Mouse (Mus musculus) natural killer cell, adult 2 months (primary cell): ENCODE measurements around the gene Gucd1.
"Not testable (repeated sequence)": the region's sequence is repeated elsewhere in the genome, so short reads cannot be mapped to it uniquely, and the experiment has no call there.

Source experiments
- DNase-seq, 2 experiments: peaks; one replicate each; pipeline ENCODE4 v3.0.0; 2022; ENCODE audit warnings: low spot score in 2 of 2

The Gucd1 gene

DNA sequence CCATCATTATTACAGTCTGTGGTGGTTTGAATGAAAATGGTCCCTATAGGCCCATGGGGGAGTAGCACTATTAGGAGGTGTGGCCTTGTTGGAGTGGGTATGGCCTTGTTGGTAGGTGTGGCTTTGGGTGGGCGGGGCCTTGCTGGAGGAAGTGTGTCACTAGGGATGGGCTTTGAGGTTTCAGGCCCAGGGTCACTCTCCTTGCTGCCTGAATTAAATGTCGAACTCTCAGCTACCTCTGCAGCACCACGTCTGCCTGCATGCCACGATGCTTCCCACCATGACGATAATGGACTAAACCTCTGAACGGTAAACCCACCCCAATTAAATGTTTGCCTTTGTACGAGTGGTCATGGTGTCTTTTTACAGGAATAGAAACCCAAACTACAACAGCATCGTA lies 123.0 kb downstream of the Gucd1 start:
- no peak for DNase-seq

DNA sequence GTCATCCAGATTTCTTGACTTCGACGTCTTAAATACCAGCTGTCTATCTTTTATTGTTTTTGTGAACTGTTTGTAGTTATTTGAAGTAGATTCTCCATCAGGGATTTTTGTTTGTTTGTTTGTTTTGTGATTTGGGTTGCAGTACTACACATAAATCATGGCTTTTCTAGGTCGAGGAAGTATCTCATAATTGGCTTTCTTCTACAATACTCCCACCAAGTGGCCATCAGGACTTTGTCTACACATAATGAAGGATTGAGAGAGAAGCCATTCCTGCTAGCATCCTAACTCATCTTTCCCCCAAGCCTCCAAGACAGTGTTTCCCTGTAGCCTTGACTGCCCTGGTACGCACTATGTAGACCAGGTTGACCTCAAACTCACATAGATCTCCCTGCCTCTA lies 126.9 kb downstream of the Gucd1 start:
- no peak for DNase-seq

DNA sequence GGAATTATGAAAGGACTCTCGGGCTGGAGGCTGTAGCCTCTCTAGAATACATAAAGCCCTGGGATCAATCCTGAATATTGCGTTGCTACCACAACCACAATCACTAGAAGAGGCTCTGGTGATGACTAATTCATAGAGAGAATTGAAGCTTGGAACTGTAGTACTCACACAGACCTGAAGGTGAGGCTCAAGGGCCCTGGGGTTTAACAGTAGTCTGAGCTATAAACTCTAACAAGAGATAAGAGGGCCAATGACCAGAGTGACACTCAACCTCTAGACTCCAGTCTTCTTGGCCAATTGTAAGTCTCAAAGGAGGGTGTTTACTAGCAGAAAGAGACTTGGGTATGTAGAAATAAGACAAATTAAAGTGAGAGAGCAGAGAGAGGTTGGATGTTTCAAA lies 127.6 kb downstream of the Gucd1 start:
- DNase-seq: no peak

DNA sequence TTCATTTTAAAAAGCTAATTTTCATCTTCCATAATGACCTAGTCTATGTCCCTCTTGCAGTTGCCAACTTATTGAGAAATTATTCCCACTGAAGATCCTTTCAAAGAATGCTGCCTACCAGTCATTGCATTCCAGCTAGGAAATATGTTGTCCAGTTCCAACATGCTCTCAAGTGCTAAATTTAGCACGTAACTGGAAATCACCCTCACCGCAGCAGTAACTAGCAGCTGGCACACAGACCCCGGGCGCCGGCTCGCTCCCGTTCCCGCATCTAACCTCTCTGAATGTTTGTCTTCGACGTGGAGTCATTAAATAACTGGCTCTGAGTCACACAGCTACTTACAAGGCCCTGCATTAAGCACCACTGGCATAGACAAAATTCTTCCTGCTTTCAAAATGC lies 139.1 kb downstream of the Gucd1 start:
- no peak for DNase-seq

DNA sequence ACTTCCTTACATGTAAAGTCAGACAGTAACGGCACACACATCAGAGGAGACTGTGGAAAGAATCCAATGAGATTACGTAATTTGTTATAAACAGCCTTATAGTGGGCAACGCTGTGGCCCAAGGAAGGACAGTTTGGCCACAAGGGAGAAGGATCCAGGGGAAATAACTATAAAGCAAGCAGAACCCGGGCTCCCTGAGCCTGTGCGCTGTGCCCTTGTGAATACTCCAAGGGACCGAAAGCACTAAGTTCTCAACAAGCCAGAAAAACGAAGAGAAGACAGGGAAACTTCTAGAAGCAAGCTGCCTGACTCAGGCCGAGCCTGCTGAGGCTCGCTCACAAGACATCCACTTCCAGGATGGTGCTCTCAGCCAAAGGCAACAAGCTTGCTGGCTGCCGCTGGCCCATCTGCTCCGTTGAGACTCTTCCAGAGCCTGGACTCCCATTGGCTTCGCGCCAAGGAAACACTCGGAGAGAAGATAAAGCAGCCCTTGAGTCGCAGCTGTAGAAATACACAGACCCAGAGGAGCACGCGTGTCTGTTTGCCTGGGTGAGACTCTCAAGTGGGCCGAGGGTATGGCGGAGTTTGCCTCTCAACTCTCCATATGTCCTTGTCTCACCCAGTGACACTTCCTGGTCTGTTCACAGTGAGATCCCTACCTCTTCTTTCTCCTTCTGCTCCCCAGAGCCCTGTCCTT lies 144.0 kb downstream of the Gucd1 start:
- not testable (repeated sequence) for DNase-seq

DNA sequence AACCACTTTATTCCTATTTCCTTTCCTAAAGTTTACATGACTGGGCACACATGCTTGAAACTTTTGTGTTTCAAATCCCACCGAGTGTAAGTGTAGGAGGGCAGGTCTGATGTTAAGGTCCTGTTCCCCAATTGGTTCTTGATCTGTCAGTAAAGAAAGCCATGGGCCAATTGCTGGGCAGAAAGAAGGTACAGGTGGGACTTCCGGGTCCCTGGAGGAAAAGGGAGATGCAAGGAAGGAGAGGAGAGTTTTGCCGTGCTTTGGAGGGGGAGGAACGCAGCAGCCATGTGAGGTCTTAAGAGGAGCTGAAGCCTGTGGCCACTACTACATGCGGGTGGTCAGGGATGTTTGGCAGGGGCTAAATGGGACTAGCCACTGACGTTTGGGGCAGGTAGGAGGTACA lies 152.5 kb downstream of the Gucd1 start:
- DNase-seq: peak; percentile 23 to 25

DNA sequence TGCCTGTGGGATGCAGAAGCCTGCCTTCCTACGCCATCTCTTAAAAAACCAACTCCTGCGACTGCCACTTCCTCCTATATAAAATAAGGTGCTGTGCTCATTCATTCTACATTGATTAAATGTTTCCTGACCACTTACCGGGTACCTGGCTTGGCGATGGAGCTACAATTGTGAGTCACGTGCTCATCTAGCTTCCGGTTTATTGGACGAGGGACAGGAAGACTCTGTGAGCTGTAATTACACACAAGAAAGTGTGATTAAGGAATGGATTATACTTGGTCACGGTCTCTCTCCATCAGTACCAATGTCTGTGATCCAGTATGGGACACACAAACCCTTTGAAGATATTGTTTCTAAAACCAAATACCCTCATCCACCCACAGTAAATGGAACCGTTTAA lies 153.0 kb downstream of the Gucd1 start:
- peak in 1 of 2 experiments; percentile 8 for DNase-seq

DNA sequence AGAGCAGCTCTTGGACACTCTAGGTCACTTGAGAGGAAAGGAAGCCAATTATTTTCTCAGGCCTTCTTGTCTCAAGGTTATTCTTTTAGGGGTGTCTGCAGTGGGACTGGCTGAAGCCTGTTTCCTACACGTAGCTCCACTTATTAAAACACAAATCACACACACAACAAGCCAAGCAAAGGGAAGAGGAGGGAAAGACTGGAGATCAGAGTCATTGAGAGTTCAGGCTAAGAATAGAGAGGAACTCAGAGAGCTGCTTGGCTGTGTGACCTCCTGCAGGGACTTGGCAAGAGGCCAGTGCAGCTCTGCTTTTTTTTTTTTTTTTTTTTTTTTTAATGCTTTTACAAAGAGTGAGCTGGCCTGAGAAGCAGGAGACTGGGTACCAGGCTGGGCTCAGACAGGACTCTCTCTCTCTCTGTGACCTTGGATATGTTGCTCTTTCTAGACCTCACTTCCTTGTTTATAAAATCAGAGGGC lies 153.5 kb downstream of the Gucd1 start:
- DNase-seq: not testable (repeated sequence)

DNA sequence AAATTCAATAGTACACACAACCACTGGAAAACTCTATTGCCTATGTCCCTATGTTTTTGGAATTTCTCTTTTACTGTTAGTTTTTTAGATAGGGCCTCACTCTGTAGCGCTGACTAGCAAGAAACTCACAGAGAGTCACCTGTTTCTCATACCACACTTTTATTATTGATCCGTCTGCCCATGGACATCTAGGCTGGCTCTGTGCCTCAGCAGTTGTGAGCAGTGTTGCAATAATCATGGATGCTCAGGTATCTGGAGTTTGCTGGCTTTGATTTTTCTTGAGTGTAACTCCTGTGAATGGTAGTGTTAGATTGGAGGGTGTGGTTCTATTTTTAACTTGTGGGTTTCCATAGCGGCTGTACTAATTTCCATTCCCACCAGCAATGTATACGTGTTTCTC lies 162.4 kb downstream of the Gucd1 start:
- DNase-seq: no peak

DNA sequence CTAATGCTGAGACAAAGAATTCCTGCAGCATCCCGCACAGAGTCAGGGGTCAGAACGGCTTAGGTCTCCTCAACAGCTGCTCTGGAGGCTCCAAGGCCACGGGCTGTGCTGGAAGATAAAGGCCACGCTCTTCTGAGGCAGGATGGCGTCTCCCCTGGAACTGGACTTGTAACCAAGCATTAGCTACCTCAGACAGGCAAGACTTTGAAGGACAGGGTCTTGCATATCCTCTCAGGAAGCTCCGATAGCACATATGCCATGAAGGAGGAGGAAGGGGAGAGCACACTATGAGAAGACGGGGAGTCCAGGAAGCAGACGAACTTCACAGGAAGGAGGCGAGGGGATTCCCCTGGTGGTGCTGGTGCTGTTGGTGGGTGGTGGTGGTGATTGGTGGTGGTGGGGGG lies 163.9 kb downstream of the Gucd1 start:
- peak; percentile 19 to 32 for DNase-seq

DNA sequence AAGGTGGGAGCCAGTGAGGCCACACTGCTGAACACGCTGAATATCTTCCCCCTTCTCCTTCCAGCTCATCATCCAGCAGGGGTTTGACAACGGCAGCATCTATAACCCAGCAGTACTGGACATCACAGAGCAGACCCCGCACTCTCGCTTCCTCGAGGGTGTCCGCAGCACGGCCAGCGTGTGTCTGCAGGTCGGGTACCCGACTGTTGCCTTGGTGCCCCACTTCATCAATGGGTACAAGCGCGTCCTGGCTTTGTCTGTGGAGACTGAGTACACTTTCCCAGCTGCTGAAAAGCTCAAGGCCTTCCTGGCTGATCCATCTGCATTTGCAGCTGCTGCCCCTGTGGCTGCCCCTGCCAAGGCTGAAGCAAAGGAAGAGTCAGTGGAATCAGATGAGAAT lies 165.2 kb downstream of the Gucd1 start:
- DNase-seq: no peak

DNA sequence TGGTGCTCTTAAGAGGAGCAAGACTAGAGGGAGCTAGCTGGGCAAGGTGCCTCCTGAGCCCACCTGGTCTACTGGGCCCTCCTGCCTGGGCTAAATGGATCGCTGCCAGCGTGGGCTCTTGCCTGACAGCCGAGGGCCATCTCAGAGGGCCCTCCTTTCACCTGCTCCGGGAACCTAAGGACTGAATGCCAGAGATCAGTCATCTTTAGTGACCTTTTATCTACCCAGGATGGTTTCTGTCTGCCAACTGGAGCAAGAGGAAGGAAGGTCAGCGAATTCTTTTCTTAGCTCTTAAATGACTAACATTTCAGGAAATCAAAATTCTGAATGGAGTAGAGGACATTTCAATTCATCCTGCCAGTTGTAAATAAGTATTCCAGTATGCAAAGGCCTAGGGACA lies 167.2 kb downstream of the Gucd1 start:
- no peak for DNase-seq

DNA sequence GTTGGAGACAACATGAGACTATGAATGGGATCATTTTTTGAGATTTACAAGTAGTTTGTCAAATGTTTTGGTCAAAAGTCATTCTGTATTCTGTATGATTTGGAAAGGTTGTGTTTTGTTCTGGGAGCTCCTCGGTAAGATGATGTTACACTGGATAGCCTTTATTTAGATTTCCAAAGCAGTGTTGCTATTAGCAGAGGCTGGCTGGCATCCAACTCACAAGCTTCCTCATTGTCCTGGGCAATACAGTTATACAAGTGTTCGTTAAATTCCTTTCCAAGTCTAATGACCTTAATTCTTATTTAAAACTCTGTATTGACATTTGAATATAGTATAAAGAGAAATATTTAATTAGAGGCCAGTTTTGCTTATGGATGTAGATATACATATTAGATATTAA lies 172.5 kb downstream of the Gucd1 start:
- DNase-seq: no peak

DNA sequence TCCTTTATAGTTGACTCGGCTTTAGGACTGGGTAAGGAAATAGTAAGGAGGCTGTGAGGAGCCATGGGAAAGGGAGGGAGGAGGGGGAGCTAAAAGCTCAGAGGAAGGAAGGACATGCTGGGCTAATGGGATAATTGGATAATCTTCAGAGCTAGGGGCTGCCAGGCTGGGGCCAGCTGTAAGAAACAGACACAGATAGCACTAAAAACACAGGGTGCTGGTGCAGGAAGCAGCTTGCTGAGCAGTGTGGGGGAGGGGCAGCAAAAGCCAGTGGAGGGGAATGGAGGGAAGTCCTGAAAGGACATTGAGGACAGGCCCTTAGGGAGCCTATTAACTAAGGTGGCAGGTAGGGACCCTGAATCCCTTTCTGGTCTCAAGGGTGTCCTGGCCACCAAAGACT lies 173.2 kb downstream of the Gucd1 start:
- not testable (repeated sequence) for DNase-seq

DNA sequence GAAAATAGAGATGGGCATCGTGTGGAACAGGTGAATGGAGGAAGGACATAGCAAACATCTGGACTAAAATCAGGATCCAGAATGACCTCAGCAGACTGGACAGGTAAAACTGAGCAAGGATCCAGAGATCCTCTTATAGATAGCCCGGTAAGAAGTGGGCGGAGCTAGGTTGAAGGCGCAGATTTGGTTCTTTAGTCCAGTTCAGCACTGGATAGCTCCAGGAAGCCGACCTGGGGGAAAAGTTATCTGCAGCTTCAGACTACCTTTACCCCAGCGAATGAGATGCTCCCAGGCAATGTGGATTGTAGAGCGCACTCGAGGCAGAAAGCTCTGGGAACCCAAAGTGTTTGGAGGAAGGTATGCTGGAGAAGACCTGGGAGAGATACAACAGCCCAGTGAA lies 175.8 kb downstream of the Gucd1 start:
- no peak for DNase-seq

DNA sequence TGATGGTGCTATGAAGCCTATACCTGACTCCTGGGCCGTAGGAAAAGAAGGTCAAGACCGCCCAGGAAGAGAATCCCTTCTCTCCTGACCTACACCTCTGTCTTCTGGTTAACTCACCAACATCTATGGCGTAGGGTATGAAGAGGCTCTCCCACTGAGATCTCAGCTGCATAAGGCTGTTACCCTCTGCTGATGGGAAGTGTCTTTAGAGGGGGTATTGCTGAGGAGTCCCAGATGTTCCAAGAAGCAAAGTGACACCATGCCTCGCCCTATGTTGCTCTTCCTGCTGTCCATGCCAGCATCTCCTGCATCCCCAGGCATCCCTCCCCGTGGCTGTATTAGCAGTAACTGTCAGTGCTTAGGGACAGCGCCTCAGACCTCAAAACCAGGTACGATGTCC lies 178.4 kb downstream of the Gucd1 start:
- DNase-seq: no peak

DNA sequence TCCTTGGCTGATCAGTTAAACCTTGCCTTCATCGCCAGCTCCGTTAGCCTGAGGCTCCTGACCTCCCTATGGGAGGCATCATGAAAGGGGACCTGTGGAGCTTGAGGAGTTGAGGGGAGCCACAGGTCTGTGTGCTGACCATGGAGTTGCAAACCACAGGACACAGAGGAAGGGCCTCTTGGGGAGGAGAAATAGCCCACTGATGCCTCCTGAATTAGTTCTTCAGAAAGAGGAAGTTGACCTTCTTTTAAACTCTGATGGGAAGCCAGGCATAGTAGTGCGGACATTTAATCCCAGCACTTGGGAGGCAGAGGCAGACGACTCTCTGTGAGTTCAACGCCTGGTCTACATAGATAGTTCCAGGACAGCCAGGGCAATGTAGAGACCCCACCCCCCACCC lies 178.9 kb downstream of the Gucd1 start:
- DNase-seq: no peak

DNA sequence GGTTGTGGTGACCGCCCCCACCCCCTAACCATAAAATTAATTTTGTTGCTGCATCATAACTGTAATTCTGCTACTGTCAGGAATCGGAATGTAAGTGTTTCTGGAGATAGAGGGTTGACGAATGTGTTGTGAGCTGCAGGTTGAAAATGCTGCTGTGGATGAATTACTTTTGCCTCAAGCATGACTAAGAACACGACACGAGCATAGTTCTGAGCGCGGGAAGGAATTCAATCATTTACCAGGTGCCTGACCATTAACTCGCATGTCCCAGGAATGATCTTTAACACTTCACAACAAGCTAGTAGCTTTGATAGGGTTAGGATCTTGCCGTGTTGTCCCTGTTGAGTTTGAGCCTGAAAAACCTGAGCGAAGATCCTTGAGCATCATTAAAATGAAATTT lies 180.5 kb downstream of the Gucd1 start:
- no peak for DNase-seq

DNA sequence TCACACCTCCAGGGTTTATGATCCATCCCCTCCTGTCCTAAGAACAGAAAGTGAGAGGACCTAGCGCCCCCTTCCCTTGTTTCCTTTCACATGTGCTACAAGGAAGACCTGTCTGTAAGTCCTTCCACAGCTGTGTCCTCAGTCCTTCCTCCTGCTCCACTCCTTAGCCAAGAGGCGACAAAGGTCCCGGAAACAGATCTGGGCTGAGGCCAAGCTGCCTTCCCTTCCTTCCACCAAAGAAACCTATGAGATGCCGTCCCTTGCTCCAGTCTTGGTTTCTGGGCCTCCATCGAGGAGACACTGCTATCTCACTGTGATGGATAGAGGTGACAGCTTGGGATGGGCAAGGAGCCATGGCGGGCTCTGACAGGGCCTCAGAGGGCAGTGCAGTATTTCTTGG lies 182.7 kb downstream of the Gucd1 start:
- no peak for DNase-seq

DNA sequence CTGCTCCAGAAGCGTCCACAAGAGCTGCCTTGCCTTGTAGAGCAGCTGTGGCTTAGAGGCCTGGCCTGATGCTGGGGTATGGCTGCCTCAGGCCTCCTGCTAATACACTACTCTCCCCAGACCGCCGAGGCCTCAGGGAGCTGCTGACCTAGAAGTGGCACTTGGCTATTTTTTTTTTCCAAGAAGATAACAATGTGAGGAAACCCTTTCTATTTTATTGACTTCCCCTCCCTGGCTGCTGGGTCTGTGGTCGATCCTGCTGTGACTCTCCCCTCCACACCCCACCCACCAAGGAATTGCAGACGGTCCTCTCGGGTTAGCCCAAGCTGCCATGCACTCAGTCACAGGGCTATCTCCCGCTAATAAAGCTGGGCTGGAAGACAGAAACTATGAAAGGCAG lies 183.6 kb downstream of the Gucd1 start:
- no peak for DNase-seq

DNA sequence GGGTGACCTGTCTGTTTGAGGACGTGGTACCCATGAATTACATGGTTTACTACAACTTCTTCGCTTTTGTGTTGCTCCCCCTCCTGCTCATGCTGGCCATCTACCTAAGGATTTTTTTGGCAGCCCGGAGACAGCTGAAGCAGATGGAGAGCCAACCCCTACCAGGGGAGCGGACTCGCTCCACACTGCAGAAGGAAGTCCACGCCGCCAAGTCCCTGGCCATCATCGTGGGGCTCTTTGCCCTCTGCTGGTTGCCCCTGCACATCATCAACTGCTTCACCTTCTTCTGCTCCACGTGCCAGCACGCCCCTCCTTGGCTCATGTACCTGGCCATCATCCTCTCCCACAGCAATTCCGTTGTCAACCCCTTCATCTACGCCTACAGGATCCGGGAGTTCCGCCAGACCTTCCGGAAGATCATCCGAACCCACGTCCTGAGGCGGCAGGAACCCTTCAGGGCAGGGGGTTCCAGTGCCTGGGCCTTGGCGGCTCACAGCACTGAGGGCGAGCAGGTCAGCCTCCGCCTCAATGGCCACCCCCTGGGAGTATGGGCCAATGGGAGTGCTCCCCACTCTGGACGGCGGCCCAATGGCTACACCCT lies 184.5 kb downstream of the Gucd1 start:
- DNase-seq: no peak

DNA sequence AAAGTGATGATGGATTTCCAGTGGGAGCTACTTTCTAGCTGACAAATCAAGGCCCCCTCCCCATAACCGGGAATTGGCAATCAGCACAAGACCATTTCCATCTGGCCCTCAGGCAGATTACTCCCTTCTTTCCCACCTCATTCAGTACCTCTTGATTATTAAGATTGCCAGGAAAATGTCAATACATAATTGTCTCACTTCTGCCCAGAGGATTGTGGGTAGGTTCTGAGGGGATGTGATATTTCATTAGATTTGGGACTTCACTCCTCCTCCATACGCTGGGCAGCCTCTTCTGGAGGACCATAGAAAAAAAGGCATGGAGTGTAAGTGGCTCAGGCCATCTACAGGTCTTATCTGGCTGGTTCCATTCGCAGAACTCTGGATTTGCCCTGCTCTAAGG lies 185.5 kb downstream of the Gucd1 start:
- DNase-seq: no peak

DNA sequence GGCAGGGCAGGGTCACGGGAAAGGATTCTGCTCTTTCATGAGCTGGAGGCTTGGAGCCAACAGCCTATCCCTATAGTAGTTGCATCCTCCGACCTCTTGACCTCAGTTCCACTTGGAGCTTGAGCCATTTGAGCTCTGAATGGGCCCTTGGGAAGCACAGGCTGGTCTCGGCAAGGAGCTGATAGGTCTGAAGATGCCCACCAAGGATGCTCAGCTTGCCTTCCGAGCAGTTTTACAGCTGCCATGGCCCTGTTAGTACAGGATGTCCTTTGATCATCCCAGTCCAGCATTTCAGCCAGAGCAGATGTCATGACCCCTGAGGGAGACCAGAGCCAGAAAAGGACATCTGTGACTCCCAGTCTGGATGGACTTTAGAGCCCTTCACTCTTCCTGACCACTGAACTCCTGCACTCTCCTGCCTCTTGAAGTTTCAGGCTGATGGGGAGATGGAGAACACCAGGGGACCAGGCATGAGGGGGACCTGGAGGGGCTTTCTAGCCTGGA lies 189.5 kb downstream of the Gucd1 start:
- DNase-seq: no peak

DNA sequence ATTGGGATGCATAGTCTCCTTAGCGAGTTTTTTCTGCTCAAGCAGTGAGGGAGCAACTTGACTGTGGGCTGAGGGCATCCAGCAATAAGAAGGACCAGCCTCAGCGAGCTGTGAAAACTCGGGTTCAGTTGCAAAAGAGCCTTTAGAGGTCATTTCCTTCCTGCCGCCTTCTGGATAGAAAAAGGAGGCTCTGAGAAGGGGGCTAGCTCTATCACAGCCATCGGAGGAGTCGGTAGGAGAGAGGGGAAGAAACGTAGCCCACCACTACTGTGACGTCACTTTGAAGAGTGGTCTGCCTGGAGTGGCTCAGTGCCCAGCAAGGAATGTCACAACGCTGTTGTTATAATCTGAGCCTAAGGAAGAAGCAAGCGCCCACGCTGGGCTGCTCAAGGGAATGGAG lies 190.7 kb downstream of the Gucd1 start:
- no peak for DNase-seq
